Mouse (Mus musculus): ENCODE measurements around the gene Smarcb1.

Gene Smarcb1

DNA sequence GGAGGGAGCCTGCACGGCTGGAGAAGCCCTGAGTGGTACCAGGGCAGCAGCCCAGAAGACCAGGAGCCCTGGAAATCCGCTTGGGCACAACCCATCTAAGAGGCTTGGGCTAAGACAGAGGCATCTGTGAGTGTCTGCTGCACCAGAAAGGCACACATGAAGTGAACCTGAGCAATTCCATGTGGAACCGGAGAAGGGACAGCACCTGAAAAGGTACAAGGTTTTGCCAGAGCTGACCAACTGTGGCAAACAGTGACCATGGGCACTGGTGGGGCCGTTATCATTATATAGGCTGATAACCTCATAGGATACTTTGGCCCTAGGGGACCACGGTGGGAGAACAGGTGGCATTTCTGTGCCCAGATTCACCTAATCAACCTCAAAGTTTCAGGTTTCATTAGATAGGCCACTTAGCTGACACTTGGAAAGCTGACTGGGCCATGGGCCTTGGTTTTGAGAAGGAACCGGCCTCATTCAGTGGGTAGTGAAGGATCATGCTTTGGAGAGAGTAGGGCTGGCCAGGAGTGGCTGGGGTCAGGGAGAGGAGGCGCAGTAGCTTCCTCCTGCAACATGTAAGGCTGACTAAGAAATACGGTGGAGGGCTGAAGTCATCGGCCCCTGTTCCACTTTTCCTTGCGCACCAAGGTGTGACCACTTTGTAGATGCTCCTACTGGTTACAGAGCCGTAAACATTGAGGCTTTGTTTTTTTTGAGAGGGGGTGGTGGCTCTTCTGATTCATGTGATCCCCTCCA is 65.1 kb downstream of the Smarcb1 start:
- DNase-seq (ENCODE audit: low read depth, low spot score), result no peak

DNA sequence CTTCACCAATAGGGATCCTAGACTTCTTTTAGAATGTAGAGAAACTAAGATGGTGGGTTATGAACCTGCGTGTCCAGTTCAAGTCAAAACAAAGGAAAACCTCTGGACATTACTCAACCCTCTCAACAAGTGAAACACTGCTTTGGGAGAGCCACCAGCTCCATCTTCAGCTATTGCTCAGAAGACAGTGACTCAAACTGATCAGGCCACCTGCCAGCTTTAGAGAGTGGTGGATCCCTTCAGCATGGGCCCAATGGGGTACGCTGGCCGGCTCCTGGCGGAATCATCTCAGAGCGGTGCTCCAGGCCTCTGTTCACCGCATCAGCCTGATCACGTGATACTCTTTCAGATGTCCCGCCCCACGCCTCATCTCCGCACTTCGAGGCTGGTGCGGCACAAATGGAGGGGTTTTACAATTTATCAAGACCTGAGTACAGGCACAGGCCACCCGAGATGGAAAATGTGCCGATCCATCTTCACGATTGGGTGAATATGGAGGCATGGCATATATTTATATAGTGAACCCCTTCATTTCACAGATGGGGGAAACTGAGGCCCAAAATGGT is 65.9 kb downstream of the Smarcb1 start:
- DNase-seq (ENCODE audit: low read depth, low spot score), result no peak

DNA sequence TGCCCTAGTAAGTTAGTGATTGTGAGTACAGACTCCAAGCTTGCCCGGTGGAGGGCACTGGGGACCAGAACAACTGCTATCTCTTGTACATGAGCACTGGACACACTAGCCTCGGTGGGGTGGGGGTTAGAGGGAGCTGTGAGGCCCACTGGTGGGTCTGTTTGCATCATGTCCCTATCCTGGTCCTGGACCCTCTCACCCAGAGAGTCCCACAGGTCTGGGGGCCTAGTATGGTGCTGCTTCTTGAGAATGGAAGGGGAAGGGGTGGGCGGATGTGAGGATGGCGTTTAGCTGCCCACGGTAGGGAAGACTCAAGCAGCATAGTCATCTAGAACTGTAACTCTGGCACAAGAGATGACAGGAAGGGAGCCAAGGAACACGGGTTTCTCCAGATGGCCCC is 66.6 kb downstream of the Smarcb1 start:
- DNase-seq (ENCODE audit: low read depth, low spot score), result no peak

DNA sequence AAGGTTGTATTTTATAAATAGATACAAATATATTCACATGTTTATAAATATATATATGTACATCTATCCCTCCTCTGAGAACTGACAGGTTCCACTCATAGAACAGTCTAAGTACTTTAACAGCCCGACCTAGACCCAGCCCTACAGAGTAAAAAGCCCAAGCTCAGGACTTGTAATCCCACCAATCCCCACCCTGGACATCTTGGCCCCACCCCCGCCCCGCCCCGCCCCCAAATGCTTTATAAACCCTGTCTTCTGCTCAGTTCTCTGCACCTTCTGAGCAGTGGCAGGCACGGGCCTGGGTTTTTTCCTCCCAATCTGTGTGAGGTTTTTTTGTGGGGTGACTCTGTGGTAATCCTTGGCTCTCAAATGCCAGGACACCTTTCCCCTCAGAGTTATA is 67.3 kb downstream of the Smarcb1 start:
- DNase-seq (ENCODE audit: low read depth, low spot score), result no peak

DNA sequence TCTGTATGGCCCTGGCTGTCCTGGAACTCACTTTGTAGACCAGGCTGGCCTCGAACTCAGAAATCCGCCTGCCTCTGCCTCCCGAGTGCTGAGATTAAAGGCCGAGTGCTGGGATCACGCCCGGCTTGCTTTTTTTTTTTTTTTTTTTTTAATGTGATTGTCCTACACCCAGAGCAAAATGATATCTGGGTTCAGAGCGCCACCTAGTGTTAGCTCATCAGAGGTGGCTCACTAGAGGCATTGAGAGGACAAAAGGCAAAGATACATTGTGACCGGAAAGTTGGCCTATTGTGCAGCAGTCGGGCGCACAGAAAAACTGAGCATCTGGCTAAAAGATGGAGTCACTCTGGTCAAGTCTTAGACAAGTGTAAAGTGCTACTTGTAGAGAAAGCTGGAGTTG is 68.0 kb downstream of the Smarcb1 start:
- peak; percentile 77 for DNase-seq (ENCODE audit: low read depth, low spot score)

DNA sequence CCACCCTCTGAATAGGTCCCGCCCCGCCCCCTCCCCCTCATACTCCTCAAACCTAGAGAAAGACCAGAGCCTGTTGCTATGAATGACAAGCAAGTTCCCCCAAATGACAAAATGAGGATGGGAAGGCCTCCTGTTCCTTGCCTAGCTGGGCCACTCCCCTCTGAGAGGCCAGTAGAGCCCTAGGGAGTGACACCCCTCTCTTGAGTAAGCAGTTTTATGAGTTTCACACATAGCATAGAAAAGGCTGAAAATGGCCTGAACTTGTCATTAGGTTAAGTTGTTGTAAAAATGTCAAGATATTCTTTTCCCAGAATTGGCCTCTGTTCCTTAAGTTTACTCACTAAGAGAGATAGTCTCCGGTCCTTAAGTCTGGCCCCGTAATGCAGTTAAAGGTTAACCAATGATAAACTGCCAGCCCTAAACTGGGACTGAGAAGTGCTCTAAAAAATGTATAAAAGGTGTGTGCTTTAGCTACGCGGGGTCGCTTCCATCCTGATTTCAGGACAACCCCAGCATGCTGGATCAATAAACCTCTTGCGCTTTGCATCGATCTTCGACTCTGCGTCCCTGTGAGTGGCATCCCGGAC is 68.8 kb downstream of the Smarcb1 start:
- no peak for DNase-seq (ENCODE audit: low read depth, low spot score)

DNA sequence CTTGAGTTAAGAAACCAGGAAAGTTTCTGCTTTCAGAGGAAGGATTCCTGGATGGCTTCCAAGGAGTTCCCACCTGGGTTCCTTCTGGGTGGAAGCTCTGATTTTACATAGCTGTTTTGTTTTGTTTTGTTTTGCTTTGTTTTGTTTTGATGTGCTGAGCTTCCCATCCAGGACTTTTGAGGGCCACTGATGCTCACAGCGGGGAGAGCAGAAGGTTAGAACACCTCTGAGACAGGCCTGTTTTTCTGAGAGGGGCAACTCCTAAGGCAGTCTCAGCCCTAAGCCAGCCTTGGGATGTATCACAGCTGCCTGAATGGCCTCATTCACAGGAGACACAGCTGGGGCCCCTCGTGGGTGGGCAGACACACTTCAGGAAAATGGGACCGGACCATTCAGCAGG is 69.7 kb downstream of the Smarcb1 start:
- no peak for DNase-seq (ENCODE audit: low read depth, low spot score)

DNA sequence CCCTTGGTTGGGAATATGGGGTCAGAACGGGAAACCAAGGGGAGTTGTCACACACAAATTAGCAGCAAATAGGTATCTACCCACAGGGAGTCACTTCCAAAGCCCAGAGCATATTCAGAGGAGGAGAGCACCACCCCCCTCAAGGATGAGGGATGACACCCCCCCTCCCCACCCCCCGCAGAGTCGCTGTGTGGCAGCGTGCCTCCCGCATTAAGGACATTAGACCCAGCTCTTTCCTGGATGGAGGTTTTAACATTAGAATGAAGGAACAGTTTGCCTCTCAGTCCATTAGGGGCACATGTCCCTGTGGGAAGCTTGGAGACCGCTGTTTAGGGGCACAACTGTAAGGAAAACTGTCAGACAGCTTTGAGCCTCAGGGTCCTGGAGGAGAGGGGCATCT is 70.3 kb downstream of the Smarcb1 start:
- DNase-seq (ENCODE audit: low read depth, low spot score), result no peak

DNA sequence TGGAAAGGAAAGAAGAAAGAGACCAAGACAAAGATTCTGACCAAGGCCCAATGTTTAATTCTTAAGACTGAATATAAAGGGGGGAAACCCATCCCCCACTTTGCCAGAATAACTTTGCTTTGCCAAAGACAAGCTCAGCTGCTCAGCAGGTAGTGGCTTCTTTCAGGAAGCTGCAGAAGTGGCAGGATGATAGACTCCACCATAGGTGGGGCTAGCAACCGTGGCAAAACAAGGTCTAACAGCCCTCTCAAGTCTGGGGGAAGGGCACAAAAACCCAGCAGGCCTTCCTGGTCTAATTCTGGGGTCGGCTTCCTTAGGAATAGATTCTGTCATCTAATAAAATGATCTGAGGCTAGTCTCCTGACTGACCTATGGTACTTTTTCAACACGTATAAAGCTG is 73.0 kb downstream of the Smarcb1 start:
- no peak for DNase-seq (ENCODE audit: low read depth, low spot score)
